Mouse (Mus musculus): ENCODE data around the gene Rundc3b.

Rundc3b gene

GRCm38 (mm10) chr5:8622596-8623231 lies at the start of gene Rundc3b:
Gene Rundc3b (minus strand): TSS chr5:8622952.
- peak; percentile 95 to 96 for DNase-seq

DNA sequence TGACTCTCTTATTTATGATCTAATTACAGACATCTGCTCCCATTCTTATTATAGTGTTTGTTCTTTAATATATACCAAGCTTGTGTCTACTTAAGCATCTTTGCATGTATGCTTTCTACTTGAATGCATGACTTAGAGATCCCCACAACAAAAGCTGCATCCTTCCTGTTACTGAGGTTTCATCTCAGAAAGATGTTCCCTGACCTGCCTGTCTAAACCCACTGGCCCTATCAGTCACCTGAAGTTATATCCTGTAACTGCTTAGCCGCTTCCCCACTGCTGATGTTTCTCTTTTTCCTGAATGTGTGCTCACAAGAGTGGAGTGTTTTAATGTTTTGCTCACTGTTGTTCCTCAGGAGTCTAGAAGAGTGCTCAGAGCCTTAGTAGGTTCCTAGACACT lies 46.9 kb upstream of the Rundc3b start:
- DNase-seq = no peak

DNA sequence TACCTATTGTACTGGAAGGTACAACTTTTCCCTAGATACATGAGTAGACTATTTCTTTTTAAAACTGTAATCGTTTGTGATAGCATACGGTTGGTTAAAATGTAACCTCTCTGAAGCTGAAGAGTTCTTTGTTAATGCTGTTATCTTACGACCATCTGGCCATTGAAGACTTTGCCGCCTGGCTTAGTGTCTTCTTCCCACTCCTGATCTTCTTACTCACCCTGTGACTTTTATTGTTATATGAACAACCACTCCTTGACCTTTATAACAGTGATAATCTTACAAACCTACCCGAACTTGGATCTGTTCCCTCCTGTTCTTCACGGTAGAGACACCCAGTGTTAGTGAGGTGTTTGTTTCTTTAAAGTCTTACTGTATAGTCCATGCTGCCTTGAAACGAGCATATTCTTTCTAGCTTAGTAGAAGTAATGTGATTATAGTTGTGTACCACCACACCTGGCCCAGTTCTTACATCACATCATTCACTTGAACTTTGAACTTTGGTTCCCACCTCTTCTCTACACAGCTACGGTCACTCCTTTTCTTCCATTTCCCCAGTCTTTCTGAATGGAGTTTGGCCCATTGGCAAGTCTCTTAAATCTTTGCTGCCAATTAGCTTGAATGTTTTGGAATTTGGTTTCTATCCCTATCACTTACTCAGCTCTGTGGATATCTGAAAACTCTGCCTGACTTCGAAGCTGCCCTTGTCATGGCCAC lies 45.2 kb upstream of the Rundc3b start:
- DNase-seq = no peak

DNA sequence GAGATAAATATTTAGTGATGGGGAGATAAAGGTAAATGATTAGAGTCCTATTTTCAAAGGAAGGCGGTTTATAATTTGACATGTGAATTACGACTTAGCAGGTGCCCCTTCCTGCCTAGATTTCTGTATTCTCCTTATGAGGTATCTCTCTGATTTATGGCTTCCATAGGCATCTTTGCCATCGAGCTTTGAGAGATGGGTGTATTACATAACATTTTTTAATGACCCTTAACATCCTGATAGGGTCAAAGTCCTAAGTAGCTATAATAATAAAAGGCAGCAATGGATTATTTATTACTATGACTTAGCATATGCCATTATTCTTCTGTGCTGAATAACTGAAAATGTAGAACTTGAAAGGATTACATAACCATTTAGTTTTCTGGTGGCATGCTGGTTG lies 41.9 kb upstream of the Rundc3b start:
- no peak for DNase-seq

GRCm38 (mm10) chr5:8660738-8661151 lies 38.0 kb upstream of the Rundc3b start:
- DNase-seq = no peak

DNA sequence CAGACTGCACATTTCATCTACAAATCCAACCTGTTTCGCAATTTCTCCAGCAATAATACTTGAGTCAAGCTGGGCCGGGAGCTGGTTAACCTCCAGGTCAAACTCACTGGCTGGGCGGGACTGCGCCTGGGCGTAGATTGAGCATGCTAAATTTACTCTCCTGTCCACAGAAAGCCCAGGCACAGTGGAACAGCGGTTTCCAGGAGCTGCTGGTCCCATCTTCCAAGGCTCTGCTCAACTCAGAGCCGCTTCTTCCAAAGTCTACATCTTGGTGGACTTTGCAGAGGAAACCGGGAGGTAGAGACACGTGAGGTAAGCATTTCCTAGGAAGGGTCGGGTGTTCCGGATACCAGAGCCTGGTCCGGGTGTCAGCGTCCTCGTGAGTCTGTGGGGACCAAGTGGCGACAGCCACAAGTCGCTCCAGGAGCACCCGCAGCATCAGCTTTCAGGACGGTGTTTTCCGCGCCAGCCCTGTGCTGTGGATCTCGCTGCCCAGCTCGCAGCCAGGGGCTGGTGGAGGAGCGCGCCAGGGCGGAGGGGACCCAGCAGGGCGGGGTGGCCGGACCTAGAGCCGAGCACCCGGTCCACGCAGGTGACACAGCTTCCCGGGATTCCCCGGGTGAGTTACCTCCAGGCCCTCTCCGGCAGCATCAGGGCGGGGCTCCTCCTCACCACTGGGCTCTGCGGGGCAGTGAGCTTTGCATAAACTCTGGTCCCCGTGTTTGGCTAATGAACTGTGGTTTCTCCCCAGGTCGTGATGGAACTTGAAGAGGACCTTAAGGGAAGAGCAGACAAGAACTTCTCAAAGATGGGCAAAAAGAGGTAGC lies 37.4 kb upstream of the Rundc3b start, which contains the start of gene Abcb1a:
Gene Abcb1a, plus strand, starts transcription at position 167 of the 827 bp plus-strand sequence.
- DNase-seq = peak; percentile 5 to 21

DNA sequence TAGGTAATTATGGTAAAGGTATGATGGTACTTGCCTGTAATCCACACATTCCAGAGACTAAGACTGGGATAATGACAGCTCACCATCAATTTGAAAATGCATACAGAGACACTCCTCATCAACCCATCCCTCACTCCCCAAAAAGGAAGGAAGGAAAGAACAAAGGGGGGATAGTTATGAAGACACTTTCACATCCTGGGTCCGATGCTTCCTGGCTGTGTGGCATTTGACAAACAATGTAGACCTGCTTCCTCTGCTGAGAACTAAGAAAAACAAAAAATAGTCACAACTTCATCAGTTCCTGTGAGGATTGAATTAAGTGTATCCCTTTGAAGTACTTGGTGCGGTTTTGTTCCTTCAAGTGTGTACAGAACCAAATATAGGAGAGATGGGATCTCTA lies 29.3 kb upstream of the Rundc3b start:
- no peak for DNase-seq

- DNase-seq = no peak
These were observed 26.0 kb upstream of the Rundc3b start for GRCm38 (mm10) chr5:8648774-8649173.

GRCm38 (mm10) chr5:8648300-8648699 lies 25.5 kb upstream of the Rundc3b start:
- no peak for DNase-seq

DNA sequence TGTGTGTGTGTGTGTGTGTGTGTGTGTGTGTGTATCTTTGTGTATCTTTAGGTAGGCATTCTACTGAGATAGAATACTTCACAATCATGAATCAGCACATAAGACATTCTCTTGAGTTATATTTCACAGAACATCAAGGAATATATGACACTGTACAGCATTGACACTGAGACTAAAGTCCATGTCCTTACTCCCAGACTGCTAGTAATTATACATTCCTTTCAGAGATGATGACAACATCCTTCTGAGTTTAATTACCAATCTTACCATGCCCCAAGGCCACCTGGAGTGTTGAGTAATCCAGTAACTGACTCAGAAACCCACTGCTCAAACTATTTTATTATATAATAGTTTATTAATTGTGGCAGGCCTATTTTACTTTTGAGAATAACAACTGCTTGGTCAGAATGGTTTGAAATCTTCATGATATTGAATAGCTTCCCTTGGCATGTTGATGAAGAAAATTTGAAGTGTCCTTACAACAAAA lies 11.8 kb upstream of the Rundc3b start:
- DNase-seq = no peak

- DNase-seq = no peak
These were observed 10.1 kb upstream of the Rundc3b start for GRCm38 (mm10) chr5:8632901-8633300.

DNA sequence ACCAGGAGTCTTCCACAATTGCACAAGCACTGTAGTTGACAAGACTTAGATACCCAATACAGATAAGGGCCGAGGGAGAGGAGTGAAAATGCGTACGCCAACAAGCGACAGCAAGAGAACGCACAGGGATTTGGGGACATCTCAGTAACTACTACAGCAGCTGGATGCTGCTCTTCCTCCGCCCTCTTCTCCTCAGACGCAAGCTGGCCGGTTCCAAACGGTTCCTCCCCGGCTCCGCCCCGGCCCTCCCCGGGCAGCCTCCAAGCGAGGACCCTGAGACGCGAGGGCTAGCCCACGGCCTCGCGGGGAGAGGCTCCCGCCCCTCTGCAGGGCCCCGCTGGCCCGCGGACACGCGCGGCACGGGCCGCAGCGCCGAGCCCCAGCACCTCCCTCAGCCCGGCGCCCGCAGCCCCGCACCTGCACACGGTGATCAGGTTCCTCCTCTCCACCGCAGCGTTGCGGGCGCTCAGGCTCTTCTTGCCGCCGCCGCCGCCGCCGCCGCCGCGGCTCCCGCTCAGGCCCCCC lies 619 bp downstream of the Rundc3b start:
- DNase-seq = peak; percentile 68 to 74

DNA sequence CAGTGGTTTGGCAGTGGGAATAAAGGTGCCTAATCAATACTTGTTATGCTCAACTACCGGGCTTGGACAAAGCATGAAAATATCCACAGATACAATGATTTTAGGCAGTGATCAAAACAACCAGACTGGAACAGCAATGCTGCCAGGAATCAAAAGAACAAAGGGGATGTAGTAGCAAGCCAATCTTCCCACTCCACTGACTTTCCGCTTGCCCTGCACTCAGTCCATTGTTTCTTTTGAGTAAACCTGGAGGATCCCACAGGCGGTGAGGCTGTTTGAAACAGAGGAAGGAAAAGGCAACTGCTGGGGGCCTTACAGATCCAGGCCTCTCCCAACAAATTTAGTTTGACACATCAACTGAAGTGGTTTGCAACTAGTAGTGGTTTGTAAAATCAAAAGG lies 51.6 kb downstream of the Rundc3b start:
- no peak for DNase-seq

DNA sequence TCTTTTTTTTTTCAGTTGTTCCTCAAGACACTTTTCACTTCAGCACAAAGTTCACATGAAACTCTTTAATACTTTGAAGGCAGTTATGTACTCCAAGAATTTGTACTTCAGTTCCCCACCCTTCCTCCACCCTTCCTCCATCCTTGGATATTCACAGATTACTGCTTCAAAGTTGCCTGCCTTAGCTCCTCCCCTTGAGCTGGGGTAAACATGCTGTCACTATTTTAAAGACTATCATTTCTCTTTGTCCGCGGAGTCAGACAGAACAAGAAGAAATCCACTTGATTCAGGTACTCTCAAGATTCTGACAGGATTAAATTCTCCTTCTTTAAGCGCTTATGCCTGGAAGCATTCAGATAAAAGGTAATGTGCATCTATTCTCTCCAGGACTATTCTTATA lies 55.9 kb downstream of the Rundc3b start:
- DNase-seq = no peak

DNA sequence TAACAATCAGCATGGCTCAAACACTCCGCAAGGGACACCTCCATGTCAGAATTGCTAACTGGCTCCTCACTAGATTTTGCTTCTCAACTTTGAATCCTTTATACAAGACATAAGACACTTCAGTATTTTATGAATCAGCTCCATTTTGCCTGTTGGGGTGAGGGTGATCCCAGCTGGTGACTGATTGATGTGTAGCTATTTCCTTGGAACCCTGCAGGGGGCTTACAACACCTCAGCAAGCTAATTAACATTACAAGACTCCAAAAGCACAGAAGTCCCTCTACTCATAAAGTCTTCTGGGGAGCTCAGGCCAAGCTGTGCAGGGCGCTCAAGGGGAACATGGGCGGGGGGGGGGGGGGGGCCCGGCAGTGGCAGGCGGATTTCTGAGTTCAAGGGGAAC lies 78.2 kb downstream of the Rundc3b start:
- DNase-seq = no peak

- DNase-seq = no peak
These were observed 80.0 kb downstream of the Rundc3b start for GRCm38 (mm10) chr5:8542631-8543207.

DNA sequence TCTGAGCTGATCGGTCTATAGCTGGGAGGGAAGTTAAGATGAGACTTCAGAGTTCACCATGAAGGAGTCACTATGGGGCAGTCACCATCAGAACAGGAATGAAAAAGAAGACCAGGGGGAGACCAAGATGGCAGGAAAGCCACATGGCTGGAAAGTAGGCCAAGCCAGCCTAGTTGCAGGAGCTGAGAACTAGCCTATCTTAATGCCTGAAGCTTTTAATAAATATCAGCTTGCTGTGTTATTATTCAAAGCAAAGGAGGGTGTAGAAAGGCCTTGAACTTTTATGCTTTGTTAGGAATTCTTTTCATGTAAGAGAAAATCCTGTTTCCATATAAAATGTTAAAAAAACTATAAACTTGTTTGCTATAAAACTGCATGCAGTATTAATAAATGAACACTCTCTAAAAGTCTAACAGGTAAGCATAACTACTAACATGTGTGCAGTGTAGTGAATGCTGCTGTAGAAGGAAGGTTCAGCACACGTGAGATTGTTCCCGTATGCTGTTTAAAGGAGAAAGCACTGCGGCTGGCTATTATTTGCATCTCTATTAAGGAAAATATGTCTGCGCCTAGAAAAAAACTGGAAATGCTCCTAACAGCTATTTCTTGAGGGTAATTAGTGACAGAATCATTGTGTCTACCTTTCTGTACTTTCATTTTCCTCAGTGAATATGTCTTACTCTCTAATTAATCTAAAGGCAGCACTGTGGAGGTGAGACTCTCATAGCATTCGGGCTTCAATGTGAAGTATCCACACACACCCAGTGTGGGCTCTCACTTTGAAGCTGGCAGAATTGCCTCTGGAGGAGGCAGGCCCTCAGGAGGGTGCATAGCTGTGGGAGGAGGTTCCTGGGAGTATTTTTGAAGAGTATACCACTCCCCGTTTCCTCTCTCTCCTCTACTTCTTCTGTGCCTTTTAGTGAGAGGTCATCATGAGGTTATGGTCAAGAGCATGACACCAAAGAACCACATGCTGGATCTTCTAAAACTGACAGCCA lies 81.3 kb downstream of the Rundc3b start:
- DNase-seq = no peak

GRCm38 (mm10) chr5:8519006-8519405 lies 103.7 kb downstream of the Rundc3b start:
- no peak for DNase-seq

- DNase-seq = no peak
These were observed 131.0 kb downstream of the Rundc3b start for GRCm38 (mm10) chr5:8491778-8492177.

GRCm38 (mm10) chr5:8489471-8490110 lies 133.2 kb downstream of the Rundc3b start:
- DNase-seq = no peak

- no peak for DNase-seq
These were observed 134.0 kb downstream of the Rundc3b start for GRCm38 (mm10) chr5:8488701-8489297.

Data from cerebellum, adult 18-20 months (tissue).